In the genomic region with DNA sequence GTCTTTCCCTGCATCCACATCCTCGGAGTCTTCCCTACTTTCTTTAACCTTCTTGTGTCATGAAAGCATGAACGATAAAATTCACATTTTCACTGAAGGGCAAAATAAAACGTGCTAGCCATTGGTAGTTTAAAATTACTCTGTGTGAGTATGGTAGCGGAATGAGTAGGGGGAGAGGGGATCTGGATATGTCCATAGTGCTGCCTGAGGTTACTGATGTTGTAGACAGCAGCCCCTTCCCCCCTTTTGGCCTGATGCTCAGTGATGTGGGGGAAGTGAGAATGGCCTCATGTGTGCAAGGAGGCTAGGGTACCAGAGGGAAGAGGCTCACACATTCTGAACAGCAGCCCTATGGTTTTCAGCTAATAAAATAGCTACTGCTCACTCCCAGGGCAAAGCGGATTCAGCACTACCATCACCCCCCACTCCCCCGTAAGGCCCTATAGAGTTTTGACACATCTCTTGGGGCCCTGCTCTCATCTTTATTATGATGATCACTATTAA, we compare ENCODE assay signal across 8 mouse cellular contexts. TPM values are rescaled to one million over a fixed set of nuclear protein-coding genes. Genes with fewer than 3 reads are reported as not detected.
DNase-seq lines count a peak whose midpoint lies in the region; ATAC-seq lines count a peak whose summit lies in the region.

No protein-coding gene starts in this region.

- peak overlapping the region; percentile 81 for H3K9ac ChIP-seq in midbrain, embryonic 14.5 days (replicated peaks; ENCODE audit: low read length)

- whole genome bisulfite sequencing in hindbrain, embryonic 10.5 days: 4% methylated on average over 6 of the region's 6 CpGs
- WGBS in midbrain, embryonic 14.5 days: 3% methylated on average over 6 of the region's 6 CpGs

- peaks cover 50% of the 10 kb centered on the region for H3K27me3 ChIP-seq in hindbrain, embryonic 10.5 days (ENCODE audit: insufficient read depth, poor library complexity, severe bottlenecking)
- H3K27me3 ChIP-seq in midbrain, embryonic 14.5 days (ENCODE audit: control insufficient read depth, insufficient read depth, low read length): no peaks in the 10 kb centered on the region

- H3K4me3 ChIP-seq in hindbrain, embryonic 10.5 days: peak overlapping the region; percentile 80
- peak overlapping the region; percentile 70 for H3K4me3 ChIP-seq in midbrain, embryonic 14.5 days (replicated peaks; ENCODE audit: low read depth, low read length)

- peak overlapping the region; percentile 94 for H3K27ac ChIP-seq in hindbrain, embryonic 10.5 days
- peak overlapping the region; percentile 88 for H3K27ac ChIP-seq in midbrain, embryonic 14.5 days (replicated peaks; ENCODE audit: low read depth, low read length)

- no peak for ATAC-seq in midbrain, embryonic 14.5 days (ENCODE audit: low FRiP score, low TSS enrichment)

- H3K9me3 ChIP-seq in hindbrain, embryonic 10.5 days: no peaks in the 10 kb centered on the region
- H3K9me3 ChIP-seq in midbrain, embryonic 14.5 days (ENCODE audit: control insufficient read depth, low read length): no peaks in the 10 kb centered on the region

- peak overlapping the region; percentile 80 for H3K4me2 ChIP-seq in midbrain, embryonic 14.5 days (ENCODE audit: low read length)

- H3K4me1 ChIP-seq in hindbrain, embryonic 10.5 days (replicated peaks): peaks cover 48% of the 10 kb centered on the region
- peaks cover 25% of the 10 kb centered on the region; the same call in 1 of the 2 replicates for H3K4me1 ChIP-seq in midbrain, embryonic 14.5 days (ENCODE audit: control insufficient read depth, insufficient read depth, low read length)

- peak; percentile 14 to 33 for DNase-seq in kidney, postnatal 4 days
- DNase-seq in kidney, adult 18-20 months: no peak
- peak; percentile 35 for DNase-seq in embryo, embryonic 10.5 days (ENCODE audit: low spot score)
- peak; percentile 18 for DNase-seq in hindbrain, embryonic 10.5 days (ENCODE audit: low spot score)
- peak; percentile 53 for DNase-seq in midbrain, embryonic 14.5 days
- DNase-seq in thymus, postnatal 0 days (ENCODE audit: low spot score): no peak
- no peak for DNase-seq in gastrocnemius, postnatal 14 days
- DNase-seq in adrenal gland, adult 8-10 months: no peak

- no peaks in the 10 kb centered on the region for H3K36me3 ChIP-seq in hindbrain, embryonic 10.5 days
- no peaks in the 10 kb centered on the region for H3K36me3 ChIP-seq in midbrain, embryonic 14.5 days (ENCODE audit: control insufficient read depth, insufficient read depth, low read length)

- intact Hi-C loops in gastrocnemius, postnatal 14 days (cut with DNase I; ENCODE audit: low total_unique reads): no loop called here

RNA-seq across cellular contexts. Expression of gene Flrt2, which starts 4.5 kb away (rescaled TPM):
- polyA plus RNA-seq in hindbrain, embryonic 10.5 days (2016; fragmentation: Nextera tagmentation; extraction: Ambion mirVana): 22.0 and 25.0 TPM in 2 replicates
- 24.2 and 32.2 TPM in 2 replicates for polyA plus RNA-seq in midbrain, embryonic 14.5 days (2014; fragmentation: Nextera tagmentation; extraction: Ambion mirVana)
- 0.77 and 0.86 TPM in 2 replicates for polyA plus RNA-seq in thymus, postnatal 0 days (2015; fragmentation: Nextera tagmentation; extraction: Ambion mirVana)
- 10 to 100 TPM in 1 of 2 experiments, 1 to 10 TPM in 1; 6.3 to 10.9 TPM for total RNA-seq in gastrocnemius, postnatal 14 days (2021)
- total RNA-seq in adrenal gland, adult 8-10 months (2022): 10 to 100 TPM; 10.7 to 14.7 (median 11.6) TPM

Comparison
In these comparisons a context has a peak if more than half of its experiments do, and no peak if none do; other contexts are left out.
1. DNase-seq: peak in kidney, postnatal 4 days (2 of 2), embryo, embryonic 10.5 days (single experiment), hindbrain, embryonic 10.5 days (single experiment) and midbrain, embryonic 14.5 days (single experiment); none in kidney, adult 18-20 months (single experiment), thymus, postnatal 0 days (single experiment), gastrocnemius, postnatal 14 days (single experiment) and adrenal gland, adult 8-10 months (single experiment).
2. RNA of gene Flrt2, which starts 4.5 kb away (polyA plus RNA-seq): 24.2 to 32.2 TPM in midbrain, embryonic 14.5 days and 22.0 to 25.0 TPM in hindbrain, embryonic 10.5 days; 0.77 to 0.86 TPM in thymus, postnatal 0 days; every median in the first group is over 10 times any median in the second.